Mouse (Mus musculus): ENCODE data around the gene Usp6nl.

- no peak for TF ChIP-seq GATA1 (IDR thresholded peaks at IDR 0.05; ENCODE audit: borderline replicate concordance, low read length)
- TF ChIP-seq FLI1 (IDR thresholded peaks at IDR 0.05; ENCODE audit: low read length), result no peak
Observed at GRCm38 (mm10) chr2:6397166-6397565, 74.7 kb downstream of the Usp6nl start.
